Mouse (Mus musculus) intestine, embryonic 15.5 days (tissue): ENCODE measurements around the gene Gspt1. TPM values are rescaled to one million over a fixed set of nuclear protein-coding genes. Genes with fewer than 3 reads are reported as not detected.

Experiments used
- microRNA counts: library from miRNA; unstranded; fragments of <30 nt; microRNA quantifications from one replicate; lab custom pipeline; 2016
- polyA plus RNA-seq: library from polyadenylated mRNA; unstranded; fragments of >200 nt; fragmentation: Nextera tagmentation; extraction: Ambion mirVana; gene quantifications from 2 replicates; pipeline ENCODE4 v1.2.1, GENCODE M21; 2015

The Gspt1 gene
- polyA plus RNA-seq, 1 experiment from 2014 or later, result 78.8 TPM

MicroRNAs within 50 kb of the gene (microRNA counts, 519-probe panel; counts per million panel counts)
- 2,214 counts per million, percentile 54 among the panel's probes with 10 or more counts for microRNA mmu-miR-1945 (lab: Ali Mortazavi, UCI)

Other genes with a start within 250 kb of the Gspt1 start
- gene Snn, start 193.4 kb downstream of the Gspt1 start, polyA plus RNA-seq, result 22.6 and 23.2 TPM in 2 replicates
- 99.1 and 103 TPM in 2 replicates for gene Litaf, start 188.2 kb downstream of the Gspt1 start, polyA plus RNA-seq
- 37.7 and 37.8 TPM in 2 replicates for gene Txndc11, start 119.7 kb downstream of the Gspt1 start, polyA plus RNA-seq
- gene Zc3h7a, start 77.9 kb downstream of the Gspt1 start, polyA plus RNA-seq, result 78.5 and 79.8 TPM in 2 replicates
- 183 and 209 TPM in 2 replicates for gene Rsl1d1, start 51.0 kb downstream of the Gspt1 start, polyA plus RNA-seq
- gene Tnfrsf17, start 59.5 kb upstream of the Gspt1 start, polyA plus RNA-seq, result not detected in 2 replicates
- 5.7 and 7.8 TPM in 2 replicates for gene Snx29, start 68.6 kb upstream of the Gspt1 start, polyA plus RNA-seq